Mouse (Mus musculus): ENCODE measurements around the gene Ssb. TPM values are rescaled to one million over a fixed set of nuclear protein-coding genes. Genes with fewer than 3 reads are reported as not detected.

Ssb gene
- polyA plus RNA-seq, 1 experiment from 2014 or later, result 226 TPM

DNA sequence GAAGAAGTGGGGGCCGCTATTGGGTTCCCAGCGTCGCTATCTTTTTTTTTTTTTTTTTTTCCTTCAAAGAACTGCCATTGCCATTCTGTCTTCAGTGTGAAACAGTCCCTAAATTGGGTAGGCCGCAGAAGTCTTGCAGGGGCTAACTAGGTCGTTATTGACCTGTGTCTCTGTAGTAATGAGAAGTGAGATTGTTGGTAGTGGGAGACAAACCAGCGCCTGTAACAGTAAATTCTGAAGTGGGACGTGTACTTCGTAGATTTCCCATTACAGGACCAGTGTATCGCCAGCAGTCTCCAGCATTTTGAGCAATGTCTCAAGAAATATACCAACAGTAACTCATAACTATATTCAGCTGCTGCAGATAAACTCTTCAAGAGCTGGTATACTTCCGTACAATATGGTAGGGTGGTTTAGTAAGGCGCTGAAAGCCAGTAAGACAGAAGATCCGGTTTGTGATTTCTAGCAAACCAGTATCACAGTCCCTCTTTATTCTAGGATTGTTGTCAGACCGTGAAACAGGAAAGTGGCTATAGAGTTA, 825 bp downstream of the Ssb start:
- in situ Hi-C loops (cut with MboI; ENCODE audit: low pct_unique_long_range_greater_than_20kb), result no loop called here
- DNase-seq (ENCODE audit: low read depth, low spot score) (no peak), ATAC-seq (no peak)
- ChIA-PET POLR2A (interaction anchor here (1.0 kb wide), 1 partner anchor 29 kb away, joined by 3 read pairs; no protein-coding TSS in a partner anchor), CTCF (no interaction called here)
- peaks cover 3% of the 10 kb centered on the region for H3K27me3 ChIP-seq
- no peak for TF ChIP-seq CTCF (IDR thresholded peaks at IDR 0.05)

DNA sequence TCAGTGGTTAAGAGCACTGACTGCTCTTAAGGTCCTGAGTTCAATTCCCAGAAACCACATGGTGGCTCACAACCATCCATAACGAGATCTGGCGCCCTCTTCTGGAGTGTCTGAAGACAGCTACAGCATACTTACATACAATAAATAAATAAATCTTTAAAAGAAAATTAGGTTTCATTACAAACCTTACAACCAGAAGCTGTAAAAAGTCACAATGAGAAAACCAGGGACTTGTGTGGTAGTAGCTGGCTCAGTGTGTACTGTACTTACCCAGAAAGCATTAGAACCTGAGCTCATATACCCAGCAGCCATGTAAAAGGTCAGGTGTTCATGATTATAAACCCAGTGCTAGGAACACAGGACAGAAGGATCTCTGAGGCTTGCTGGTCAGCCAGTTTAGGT, 22.6 kb downstream of the Ssb start:
- peak; percentile 51 for TF ChIP-seq CTCF (IDR thresholded peaks at IDR 0.05)
- ATAC-seq (no peak), DNase-seq (ENCODE audit: low read depth, low spot score) (no peak)
- ChIA-PET CTCF (interaction anchor here (1.1 kb wide), 1 partner anchor 33 kb away, joined by 3 read pairs; no protein-coding TSS in a partner anchor), POLR2A (interaction anchor here (2.4 kb wide), 1 partner anchor 14 kb away, joined by 13 read pairs; the partner anchor contains the start of gene Ubr3)
- H3K27me3 ChIP-seq, result no peaks in the 10 kb centered on the region
- in situ Hi-C loops (cut with MboI; ENCODE audit: low pct_unique_long_range_greater_than_20kb), result no loop called here

DNA sequence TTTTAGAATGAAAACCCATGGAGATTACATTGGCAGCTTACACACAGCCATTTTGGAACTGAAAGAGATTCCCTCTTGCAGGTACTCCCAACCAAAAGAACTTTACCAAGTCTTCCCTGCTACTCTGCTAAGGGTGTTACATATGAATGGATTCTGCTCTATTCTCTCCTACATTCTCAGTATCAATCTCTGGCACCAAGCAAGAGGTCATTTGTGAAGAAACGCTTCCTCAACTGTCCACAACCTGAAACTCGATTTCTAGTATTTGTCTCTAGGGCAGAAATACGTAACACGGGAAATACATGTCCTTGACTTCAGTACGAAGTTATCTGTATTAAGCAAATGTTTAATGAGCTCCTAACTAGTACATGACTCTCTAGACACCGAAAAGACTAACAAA, 23.2 kb downstream of the Ssb start:
- in situ Hi-C loops (cut with MboI; ENCODE audit: low pct_unique_long_range_greater_than_20kb), result no loop called here
- no peak for TF ChIP-seq CTCF (IDR thresholded peaks at IDR 0.05)
- no peak for DNase-seq (ENCODE audit: low read depth, low spot score)
- POLR2A ChIA-PET, result interaction anchor here (1.0 to 2.4 kb wide), 3 partner anchors 9 to 13 kb away, joined by 4 to 13 read pairs (median 4); partner anchors contain the start of gene Ubr3
- CTCF ChIA-PET, result interaction anchor here (0.7 to 1.3 kb wide), 3 partner anchors 9 to 32 kb away, joined by 3 to 4 read pairs (median 3); no protein-coding TSS in a partner anchor
- no peak for ATAC-seq
- no peaks in the 10 kb centered on the region for H3K27me3 ChIP-seq

DNA sequence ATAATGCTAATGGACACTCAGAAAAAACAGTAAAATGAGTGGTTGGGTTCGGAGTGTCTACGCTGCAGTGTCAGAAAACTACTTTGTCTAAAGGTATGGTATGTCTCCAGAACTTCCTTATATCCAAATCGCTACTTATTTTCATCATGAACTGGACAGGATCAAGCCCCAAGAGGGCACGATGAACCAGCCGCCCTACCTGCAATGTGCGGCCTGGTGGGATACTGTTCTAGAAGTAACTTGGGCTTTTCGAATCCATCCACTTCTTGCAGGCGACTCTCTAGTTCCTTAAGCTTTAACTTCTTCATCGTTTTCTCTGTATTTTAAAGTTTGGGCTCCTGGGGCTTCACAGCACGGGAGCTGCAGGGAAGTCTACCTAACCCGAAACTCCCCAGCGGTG, 23.7 kb downstream of the Ssb start:
- ATAC-seq (no peak), DNase-seq (ENCODE audit: low read depth, low spot score) (no peak)
- ChIA-PET POLR2A (interaction anchor here (1.0 to 2.4 kb wide), 3 partner anchors 9 to 14 kb away, joined by 4 to 13 read pairs (median 4); partner anchors contain the start of gene Ubr3), CTCF (interaction anchor here (0.7 to 1.3 kb wide), 4 partner anchors 9 to 32 kb away, joined by 3 to 5 read pairs (median 4); no protein-coding TSS in a partner anchor)
- no peak for TF ChIP-seq CTCF (IDR thresholded peaks at IDR 0.05)
- in situ Hi-C loops (cut with MboI; ENCODE audit: low pct_unique_long_range_greater_than_20kb), result no loop called here
- no peaks in the 10 kb centered on the region for H3K27me3 ChIP-seq

DNA sequence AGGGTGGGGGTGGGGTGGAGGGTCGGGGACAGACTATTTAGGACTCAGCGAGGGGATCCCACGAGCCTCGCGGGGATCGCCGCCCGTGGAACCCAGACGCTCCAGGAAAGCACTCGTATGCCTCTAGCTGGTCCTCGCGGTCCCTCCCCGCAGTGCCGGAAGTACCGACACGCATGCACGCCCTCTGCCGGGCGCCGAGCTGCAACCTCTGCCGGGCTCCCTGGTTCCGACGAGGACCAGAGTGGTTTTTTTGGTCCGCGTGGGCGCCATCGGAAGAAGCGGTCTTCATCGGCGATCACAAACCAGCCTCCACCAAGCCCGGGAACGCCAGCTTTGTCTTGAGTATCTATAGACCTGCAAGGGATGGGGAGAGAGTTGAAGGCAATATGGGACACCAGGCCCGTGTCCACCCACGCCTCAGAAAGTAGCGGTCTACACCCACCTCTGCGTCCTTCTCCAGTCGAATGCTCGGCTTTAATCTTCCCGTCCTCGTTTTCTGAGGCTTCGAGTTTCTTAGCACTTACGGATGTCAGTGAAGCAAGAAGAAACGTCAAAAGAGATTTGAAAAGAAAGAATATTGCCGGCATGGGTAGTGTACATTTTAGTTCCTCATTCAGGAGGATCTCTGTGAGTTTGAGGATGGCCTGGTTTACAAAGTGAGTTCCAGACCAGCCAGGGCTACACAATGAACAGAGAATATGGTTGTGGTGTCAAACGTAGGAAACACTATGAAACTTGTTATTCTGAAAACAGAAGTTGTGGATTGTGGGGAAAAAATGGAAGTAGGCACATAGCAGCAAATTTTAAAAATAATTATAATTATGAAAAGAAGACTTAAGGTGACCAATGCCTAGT, 24.3 kb downstream of the Ssb start, which contains the start of gene Mettl5:
TSS of gene Mettl5 (minus strand) at position 165 of the 855 bp plus-strand sequence.
- ATAC-seq (peak; percentile 76), DNase-seq (ENCODE audit: low read depth, low spot score) (no peak)
- ChIA-PET CTCF (interaction anchor here (0.7 to 1.3 kb wide), 3 partner anchors 8 to 21 kb away, joined by 3 to 5 read pairs (median 4); no protein-coding TSS in a partner anchor), POLR2A (interaction anchor here (0.6 to 2.4 kb wide), 4 partner anchors 10 to 14 kb away, joined by 3 to 13 read pairs (median 4); partner anchors contain the start of gene Ubr3)
- TF ChIP-seq CTCF (IDR thresholded peaks at IDR 0.05), result peak; percentile 77
- H3K27me3 ChIP-seq, result no peaks in the 10 kb centered on the region
- in situ Hi-C loops (cut with MboI; ENCODE audit: low pct_unique_long_range_greater_than_20kb), result no loop called here

DNA sequence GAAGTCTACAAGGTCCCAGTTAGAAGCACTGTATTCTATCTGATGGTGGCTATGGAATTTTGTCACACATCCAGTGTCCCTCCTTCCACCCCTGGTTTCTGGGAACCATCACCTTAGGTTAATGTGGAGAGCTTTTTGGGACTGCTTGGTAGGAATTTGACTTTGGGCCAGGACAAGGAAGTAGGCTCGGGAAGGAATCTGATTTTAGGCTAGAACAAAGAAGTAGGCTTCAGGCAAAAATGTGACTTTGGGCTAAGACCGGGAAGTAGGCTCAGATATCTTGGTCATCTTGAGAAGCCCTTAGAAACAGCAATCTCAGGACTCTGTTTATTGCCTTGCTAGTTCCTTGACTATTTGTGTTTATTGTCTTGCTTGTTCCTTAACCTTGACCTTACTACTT, 27.6 kb downstream of the Ssb start:
- DNase-seq (ENCODE audit: low read depth, low spot score), result no peak
- CTCF ChIA-PET, result no interaction called here
- no peak for TF ChIP-seq CTCF (IDR thresholded peaks at IDR 0.05)
- POLR2A ChIA-PET, result interaction anchor here (0.7 kb wide), 1 partner anchor 26 kb away, joined by 3 read pairs; no protein-coding TSS in a partner anchor
- ATAC-seq, result no peak
- in situ Hi-C loops (cut with MboI; ENCODE audit: low pct_unique_long_range_greater_than_20kb), result no loop called here
- H3K27me3 ChIP-seq, result no peaks in the 10 kb centered on the region

DNA sequence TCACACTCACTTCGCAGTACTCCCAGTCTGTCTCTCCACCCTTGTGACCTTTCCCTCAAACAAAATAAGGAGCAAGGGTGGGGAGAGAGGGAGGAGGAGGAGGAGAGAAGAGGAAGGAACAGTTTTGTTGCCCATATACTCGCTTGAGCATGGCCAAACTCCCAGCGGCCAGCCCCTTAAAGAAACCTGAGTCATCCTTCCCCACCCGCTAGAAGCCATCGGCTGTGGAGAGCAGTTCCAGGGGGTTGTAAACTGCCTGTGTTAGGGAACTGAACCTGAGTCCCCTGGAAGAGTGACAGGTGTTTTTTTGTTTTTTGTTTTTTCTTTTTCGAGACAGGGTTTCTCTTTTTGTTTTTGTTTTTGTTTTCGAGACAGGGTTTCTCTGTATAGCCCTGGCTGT, 29.5 kb downstream of the Ssb start:
- in situ Hi-C loops (cut with MboI; ENCODE audit: low pct_unique_long_range_greater_than_20kb), result no loop called here

DNA sequence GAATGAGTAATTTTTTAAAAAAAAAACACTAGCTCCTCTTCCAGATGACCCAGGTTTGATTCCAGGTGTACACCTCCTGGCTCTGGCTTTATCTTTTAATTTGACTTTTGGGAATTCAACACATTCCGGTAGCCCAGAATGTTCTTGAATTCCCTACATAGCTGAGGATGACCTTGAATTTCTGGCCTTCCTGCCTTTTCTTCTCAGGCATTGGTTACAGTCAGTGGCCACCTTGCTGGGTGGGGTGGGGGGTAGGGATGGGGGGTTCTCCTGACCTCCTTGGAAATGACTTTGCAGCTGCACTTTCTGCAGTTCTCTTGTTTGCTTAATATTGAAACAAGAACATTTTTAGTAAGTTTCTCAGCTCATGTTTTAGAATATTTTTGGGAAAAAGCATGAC, 31.8 kb downstream of the Ssb start:
- in situ Hi-C loops (cut with MboI; ENCODE audit: low pct_unique_long_range_greater_than_20kb), result no loop called here
- no peak for TF ChIP-seq CTCF (IDR thresholded peaks at IDR 0.05)
- ATAC-seq, result no peak
- CTCF ChIA-PET, result interaction anchor here (1.1 kb wide), 1 partner anchor 25 kb away, joined by 3 read pairs; no protein-coding TSS in a partner anchor
- no peaks in the 10 kb centered on the region for H3K27me3 ChIP-seq
- no peak for DNase-seq (ENCODE audit: low read depth, low spot score)
- POLR2A ChIA-PET, result no interaction called here

More for the DNA sequence above, 29.5 kb downstream of the Ssb start:
- POLR2A ChIA-PET, result no interaction called here
- ATAC-seq (no peak), DNase-seq (ENCODE audit: low read depth, low spot score) (no peak)
- H3K27me3 ChIP-seq, result no peaks in the 10 kb centered on the region
- TF ChIP-seq CTCF (IDR thresholded peaks at IDR 0.05), result no peak
- CTCF ChIA-PET, result no interaction called here

DNA sequence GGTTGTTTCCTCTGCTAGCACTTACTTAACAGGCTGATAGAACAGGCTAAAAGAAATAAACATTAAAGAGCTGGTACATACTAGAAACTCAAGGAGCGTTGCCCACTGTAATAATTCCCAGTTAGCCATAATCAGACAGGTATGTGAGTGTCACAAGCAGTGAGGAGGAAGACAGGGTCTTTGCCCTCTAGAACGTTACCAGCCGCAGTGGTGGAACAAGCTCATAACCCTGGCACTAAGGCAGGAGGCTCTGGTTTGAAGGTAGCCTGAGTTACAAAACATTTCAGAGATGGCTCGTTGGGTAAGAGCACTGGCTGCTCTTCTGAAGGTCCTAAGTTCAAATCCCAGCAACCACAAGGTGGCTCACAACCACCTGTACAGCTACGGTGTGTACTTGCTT, 32.5 kb downstream of the Ssb start:
- ChIA-PET CTCF (interaction anchor here (0.7 kb wide), 1 partner anchor 9 kb away, joined by 4 read pairs; the partner anchor contains the start of gene Mettl5), POLR2A (no interaction called here)
- in situ Hi-C loops (cut with MboI; ENCODE audit: low pct_unique_long_range_greater_than_20kb), result no loop called here
- no peak for TF ChIP-seq CTCF (IDR thresholded peaks at IDR 0.05)
- DNase-seq (ENCODE audit: low read depth, low spot score) (no peak), ATAC-seq (no peak)
- no peaks in the 10 kb centered on the region for H3K27me3 ChIP-seq

DNA sequence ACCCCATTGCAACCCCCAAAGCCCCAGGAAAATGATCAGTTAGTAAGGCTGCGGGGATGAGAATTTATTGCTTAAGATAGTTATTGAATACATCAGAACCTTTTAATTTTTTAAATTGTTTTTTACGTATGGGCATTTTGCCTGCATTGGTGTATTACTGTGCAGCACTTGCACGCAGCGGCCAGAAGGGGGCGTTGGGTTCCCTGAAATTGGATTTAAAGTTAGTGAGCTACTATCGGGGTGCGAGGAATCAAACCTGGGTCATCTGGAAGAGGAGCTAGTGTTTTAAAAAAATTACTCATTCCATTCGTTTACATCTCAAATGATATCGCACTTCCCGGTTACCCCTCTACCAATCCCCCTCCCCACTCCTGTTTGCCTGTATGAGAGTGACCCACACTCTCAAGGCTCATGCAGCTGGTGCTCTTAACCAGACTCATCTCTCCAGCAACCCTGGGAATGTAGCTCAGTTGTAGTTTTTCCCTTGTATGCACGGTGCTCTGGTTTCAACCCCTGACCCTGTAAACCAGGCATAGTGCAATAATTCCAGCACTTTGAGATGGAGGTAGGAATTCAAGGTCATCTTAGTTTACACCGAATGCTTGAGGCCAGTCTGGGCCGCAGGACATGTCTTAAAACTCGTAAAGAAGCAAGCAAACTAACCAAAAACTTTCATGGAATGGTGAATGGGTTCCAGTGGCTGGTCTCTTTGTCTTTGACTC, 34.3 kb downstream of the Ssb start:
- H3K27me3 ChIP-seq, result no peaks in the 10 kb centered on the region
- CTCF ChIA-PET, result interaction anchor here (0.8 to 0.9 kb wide), 2 partner anchors 15 to 38 kb away, joined by 3 read pairs; no protein-coding TSS in a partner anchor
- in situ Hi-C loops (cut with MboI; ENCODE audit: low pct_unique_long_range_greater_than_20kb), result no loop called here
- ATAC-seq, result no peak
- peak; percentile 70 for TF ChIP-seq CTCF (IDR thresholded peaks at IDR 0.05)
- no peak for DNase-seq (ENCODE audit: low read depth, low spot score)
- POLR2A ChIA-PET, result interaction anchor here (1.1 kb wide), 1 partner anchor 15 kb away, joined by 3 read pairs; no protein-coding TSS in a partner anchor
